Mouse (Mus musculus) kidney, adult 2 months (tissue): ENCODE results near the gene Gbx1.

Source experiments
- CTCF ChIP-seq: fragments of 200-500 bp; conservative IDR thresholded peaks from 2 replicates; pipeline ENCODE4 v1.5.1; 2011; ENCODE audit warnings: low read depth, mild to moderate bottlenecking, control low read depth, low read length, moderate library complexity, mixed read lengths; ENCODE audit not compliant: insufficient read depth, insufficient read length
- POLR2A ChIP-seq: fragments of 200-500 bp; IDR thresholded peaks from one replicate; pipeline ENCODE4 v1.6.1; 2011; ENCODE audit warnings: low read depth, low read length, control low read depth

GRCm38 (mm10) chr5:24502786-24503185 lies 24.2 kb downstream of the Gbx1 start:
- TF ChIP-seq POLR2A (no peak), CTCF (no peak)
